Mouse (Mus musculus) heart, embryonic 14.5 days (tissue): ENCODE measurements around the gene Gm9573. TPM values are rescaled to one million over a fixed set of nuclear protein-coding genes. Genes with fewer than 3 reads are reported as not detected.

ENCODE experiments used
- ATAC-seq: fragments of 200-750 bp; cut with Nextera tagmentation; 2 replicates; pipeline ENCODE4 v1.8.0; 2017; ENCODE audit warnings: low read depth, moderate TSS enrichment; ENCODE audit not compliant: insufficient number of reproducible peaks, insufficient read depth, low FRiP score
- H3K27ac ChIP-seq, 2 experiments: fragments of 200-500 bp in 1 of 2; fragments of 300-500 bp in 1 of 2; sonication (generic) in 1 of 2; replicated peaks in 1 of 2; 2 replicates each; pipeline ENCODE4 v1.5.1; 2012 to 2014; ENCODE audit warnings: low read depth in 2 of 2, low read length in 2 of 2, control low read depth in 1 of 2, mild to moderate bottlenecking in 1 of 2, mixed read lengths in 1 of 2; ENCODE audit not compliant: control insufficient read depth in 1 of 2, insufficient read depth in 1 of 2
- H3K27me3 ChIP-seq: fragments of 300-500 bp; sonication (generic); 2 replicates; pipeline ENCODE4 v1.6.1; 2014; ENCODE audit warnings: mild to moderate bottlenecking, low read length, control low read depth; ENCODE audit not compliant: control insufficient read depth, insufficient read depth
- H3K36me3 ChIP-seq: fragments of 300-500 bp; sonication (generic); 2 replicates; pipeline ENCODE4 v1.6.1; 2014; ENCODE audit warnings: mild to moderate bottlenecking, control low read depth, low read length, mixed read lengths; ENCODE audit not compliant: control insufficient read depth, insufficient read depth
- H3K4me1 ChIP-seq, 2 experiments: fragments of 200-500 bp in 1 of 2; fragments of 300-500 bp in 1 of 2; sonication (generic) in 1 of 2; 2 replicates each; pipeline ENCODE4 v1.6.1; 2012 to 2014; ENCODE audit warnings: low read length in 2 of 2, control low read depth in 1 of 2, mixed read lengths in 1 of 2; ENCODE audit not compliant: control insufficient read depth in 2 of 2, insufficient read depth in 2 of 2
- H3K4me2 ChIP-seq: fragments of 300-500 bp; sonication (generic); 2 replicates; pipeline ENCODE4 v1.6.1; 2014; ENCODE audit warnings: mild to moderate bottlenecking, low read length
- H3K4me3 ChIP-seq, 2 experiments: fragments of 200-500 bp in 1 of 2; fragments of 300-500 bp in 1 of 2; sonication (generic) in 1 of 2; 2 replicates each; pipeline ENCODE4 v1.5.1; 2012 to 2014; ENCODE audit warnings: low read length in 2 of 2, mild to moderate bottlenecking in 2 of 2, control low read depth in 1 of 2, low read depth in 1 of 2, moderate library complexity in 1 of 2; ENCODE audit not compliant: control insufficient read depth in 1 of 2, insufficient read depth in 1 of 2
- H3K9ac ChIP-seq: fragments of 300-500 bp; sonication (generic); 2 replicates; pipeline ENCODE4 v1.6.1; 2014; ENCODE audit warnings: mild to moderate bottlenecking, low read length
- H3K9me3 ChIP-seq: fragments of 300-500 bp; sonication (generic); 2 replicates; pipeline ENCODE4 v1.6.1; 2016; ENCODE audit warnings: low read length, control low read depth; ENCODE audit not compliant: control insufficient read depth
- WGBS: fragments of 180-500 bp; shearing (Covaris S2); extraction: QIAGEN DNeasy Blood & Tissue Kit; methylation state at CpG from one replicate; pipeline ENCODE4 v1.1.7; 2014; 5-methylcytosine and 5-hydroxymethylcytosine counted together
- polyA plus RNA-seq: library from polyadenylated mRNA; unstranded; fragments of >200 nt; fragmentation: Nextera tagmentation; extraction: Ambion mirVana; gene quantifications from 2 replicates; pipeline ENCODE4 v1.2.1, GENCODE M21; 2014

Gm9573 gene
- polyA plus RNA-seq, 1 experiment from 2014 or later, result not detected

DNA sequence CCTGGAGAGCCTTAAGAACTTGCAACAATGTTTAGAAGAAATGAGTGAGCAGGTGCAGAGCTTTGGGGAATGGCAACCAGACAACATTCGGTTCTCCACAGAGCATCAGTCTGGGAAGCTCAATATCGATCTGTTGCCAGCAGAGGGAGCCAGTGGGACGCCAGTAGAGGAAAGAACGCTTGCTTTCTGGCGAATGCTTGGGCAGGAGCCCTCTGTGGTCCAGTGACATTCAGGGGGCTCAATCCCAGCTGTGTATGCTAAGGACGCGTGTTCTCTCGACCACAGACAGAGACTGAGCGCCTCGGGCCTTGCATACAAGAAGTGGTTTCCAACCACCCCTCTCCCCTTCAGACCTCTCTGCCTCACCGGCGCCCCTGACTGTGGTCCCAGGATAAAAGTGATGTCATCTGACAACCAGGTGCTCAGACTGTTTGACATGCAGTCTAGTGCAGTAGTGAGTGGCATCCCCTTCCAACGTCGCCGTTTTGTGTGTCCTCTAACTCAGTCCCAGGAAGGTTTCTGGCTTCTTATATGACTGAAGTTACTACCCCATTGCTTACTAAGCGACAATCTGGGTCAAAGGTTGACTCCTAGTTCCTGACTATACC, 42.0 kb downstream of the Gm9573 start:
- Histone ChIP-seq H3K36me3 (no peaks in the 10 kb centered on the region), H3K4me1 (peaks cover 0 to 2% of the 10 kb centered on the region in 2 experiments; a peak in 1 of 4 replicates), H3K27me3 (no peaks in the 10 kb centered on the region), H3K27ac (no peak overlapping the region), H3K9me3 (peaks cover 3% of the 10 kb centered on the region; the same call in 1 of the 2 replicates), H3K4me3 (no peak overlapping the region), H3K4me2 (peak overlapping the region; percentile 46), H3K9ac (no peak overlapping the region)
- no peak for ATAC-seq
- 14% methylated on average over 16 of the region's 16 CpGs for WGBS

GRCm38 (mm10) chr17:35582900-35583299, 43.5 kb downstream of the Gm9573 start:
- Histone ChIP-seq H3K27ac (no peak overlapping the region), H3K9me3 (peaks cover 3% of the 10 kb centered on the region; the same call in 1 of the 2 replicates), H3K4me2 (no peak overlapping the region), H3K27me3 (no peaks in the 10 kb centered on the region), H3K4me1 (peaks cover 0 to 2% of the 10 kb centered on the region in 2 experiments; a peak in 1 of 4 replicates), H3K9ac (no peak overlapping the region), H3K4me3 (no peak overlapping the region), H3K36me3 (no peaks in the 10 kb centered on the region)
- 85% methylated on average over 1 of the region's 1 CpGs for WGBS
- no peak for ATAC-seq

DNA sequence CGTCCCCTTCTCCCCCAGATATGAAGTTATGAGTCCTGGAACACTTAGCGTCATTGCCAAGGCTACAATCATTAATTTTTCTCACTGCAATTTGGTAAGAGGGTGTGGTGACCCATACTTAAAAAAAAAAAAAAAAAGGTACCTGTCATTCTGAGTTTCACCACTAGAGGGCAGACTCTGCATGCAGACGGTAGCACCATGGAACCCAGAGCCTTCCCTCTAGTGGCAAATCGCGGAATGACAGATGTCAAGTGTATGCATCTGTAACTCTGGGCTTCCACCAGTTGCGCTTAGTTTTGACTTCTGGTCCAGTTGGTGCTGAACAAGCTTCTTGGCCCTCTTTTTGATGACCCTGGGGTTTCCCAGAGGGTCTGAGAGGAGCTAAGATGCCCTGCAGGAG, 48.2 kb downstream of the Gm9573 start:
- WGBS, result 17% methylated on average over 6 of the region's 6 CpGs
- Histone ChIP-seq H3K36me3 (no peaks in the 10 kb centered on the region), H3K27ac (no peak overlapping the region), H3K4me1 (no peaks in the 10 kb centered on the region), H3K4me2 (no peak overlapping the region), H3K9me3 (no peaks in the 10 kb centered on the region), H3K4me3 (no peak overlapping the region), H3K27me3 (peaks cover 10% of the 10 kb centered on the region), H3K9ac (no peak overlapping the region)
- no peak for ATAC-seq

- H3K9ac ChIP-seq, result no peak overlapping the region
- ATAC-seq, result no peak
- no peak overlapping the region for H3K4me2 ChIP-seq
- no peak overlapping the region for H3K4me3 ChIP-seq
- no peak overlapping the region for H3K27ac ChIP-seq
- 94% methylated on average over 7 of the region's 7 CpGs for WGBS
- no peaks in the 10 kb centered on the region for H3K36me3 ChIP-seq
- H3K9me3 ChIP-seq, result no peaks in the 10 kb centered on the region
- H3K4me1 ChIP-seq, result peaks cover 0 to 6% of the 10 kb centered on the region in 2 experiments; a peak in 2 of 4 replicates
- peaks cover 32% of the 10 kb centered on the region for H3K27me3 ChIP-seq
These were observed 55.0 kb downstream of the Gm9573 start for GRCm38 (mm10) chr17:35571477-35571876.

GRCm38 (mm10) chr17:35570836-35571235, 55.6 kb downstream of the Gm9573 start:
- no peak for ATAC-seq
- Histone ChIP-seq H3K9ac (no peak overlapping the region), H3K27me3 (peaks cover 26% of the 10 kb centered on the region), H3K9me3 (no peaks in the 10 kb centered on the region), H3K4me1 (peaks cover 0 to 6% of the 10 kb centered on the region in 2 experiments; a peak in 2 of 4 replicates), H3K4me2 (no peak overlapping the region), H3K4me3 (no peak overlapping the region), H3K27ac (no peak overlapping the region), H3K36me3 (no peaks in the 10 kb centered on the region)
- 85% methylated on average over 14 of the region's 14 CpGs for WGBS

GRCm38 (mm10) chr17:35569091-35569944, 57.1 kb downstream of the Gm9573 start:
- peaks cover 22% of the 10 kb centered on the region for H3K27me3 ChIP-seq
- peak overlapping the region; percentile 21 to 32 for H3K4me3 ChIP-seq
- H3K9ac ChIP-seq, result peak overlapping the region; percentile 52; the same call in 1 of the 2 replicates
- no peaks in the 10 kb centered on the region for H3K36me3 ChIP-seq
- H3K4me1 ChIP-seq, result peaks cover 0 to 6% of the 10 kb centered on the region in 2 experiments; a peak in 2 of 4 replicates
- 4% methylated on average over 28 of the region's 28 CpGs for WGBS
- no peaks in the 10 kb centered on the region for H3K9me3 ChIP-seq
- peak overlapping the region; percentile 63 for H3K4me2 ChIP-seq
- no peak overlapping the region for H3K27ac ChIP-seq
- ATAC-seq, result no peak
